Mouse (Mus musculus): ENCODE results near the gene P2ry14. TPM values are rescaled to one million over a fixed set of nuclear protein-coding genes. Genes with fewer than 3 reads are reported as not detected.

P2ry14 gene
- 1.9 and 2.4 TPM in 2 replicates for polyA plus RNA-seq (2016; fragmentation: Nextera tagmentation; extraction: Ambion mirVana)

DNA sequence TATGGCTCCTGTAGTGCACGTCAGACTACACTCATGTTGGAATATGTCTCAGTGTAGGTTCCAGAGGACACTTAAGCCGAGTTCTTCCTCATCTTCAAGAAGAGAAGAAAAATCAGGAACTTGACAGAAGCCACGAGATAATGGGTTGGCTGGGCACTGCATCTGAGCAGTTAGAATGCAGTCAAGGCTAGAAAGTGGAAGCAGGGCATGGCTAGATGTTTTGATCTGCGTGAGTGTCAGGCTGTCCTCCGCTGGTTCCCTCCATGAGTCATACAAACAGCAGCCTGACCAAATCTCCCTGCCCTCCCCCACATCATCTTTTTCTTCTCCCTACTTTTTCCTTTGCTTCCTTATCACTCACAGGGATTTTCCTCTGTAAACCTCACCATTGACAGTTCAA lies at the start of gene P2ry14:
Gene P2ry14 (minus strand): TSS at position 195 of the 400 bp plus-strand sequence.
- Histone ChIP-seq H3K4me1 (no peaks in the 10 kb centered on the region), H3K27me3 (ENCODE audit: poor library complexity, severe bottlenecking) (no peaks in the 10 kb centered on the region), H3K9me3 (no peaks in the 10 kb centered on the region), H3K4me3 (no peak within 1 kb of the TSS), H3K27ac (no peak within 1 kb of the TSS), H3K36me3 (replicated peaks) (no peaks in the 10 kb centered on the region)
- 88% methylated on average over 5 of the region's 5 CpGs for WGBS
- no peak for DNase-seq (ENCODE audit: extremely low spot score, low spot score)

DNA sequence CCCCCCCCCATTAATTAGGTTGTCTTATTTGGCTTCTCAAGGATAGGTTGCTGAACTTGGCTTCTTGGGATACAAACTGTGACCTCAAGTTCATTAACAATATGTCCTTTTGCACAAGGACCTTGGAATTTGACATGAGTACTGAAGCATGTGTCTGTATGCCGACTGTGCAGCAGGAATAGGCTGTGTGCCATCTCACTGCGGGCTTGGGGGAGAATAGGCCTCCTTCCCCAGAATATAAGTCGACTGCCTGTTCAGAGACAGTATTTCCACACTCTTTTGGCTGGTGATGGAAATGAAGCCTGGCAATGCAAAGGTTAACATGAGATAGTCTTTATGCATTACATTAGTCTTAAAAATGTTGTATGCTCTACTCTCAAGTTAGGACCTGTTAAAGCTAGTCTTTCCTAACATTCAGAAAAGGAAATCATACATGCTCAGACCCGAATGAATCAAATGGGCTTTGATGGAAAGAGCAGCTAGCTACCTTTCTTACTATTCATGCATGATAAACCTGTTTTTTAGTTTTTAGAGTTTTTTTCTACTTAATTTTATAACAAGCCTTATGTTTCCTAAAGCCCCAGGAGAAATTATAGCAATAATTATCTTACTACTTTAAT lies 44.0 kb upstream of the P2ry14 start:
- Histone ChIP-seq H3K4me1 (no peaks in the 10 kb centered on the region), H3K36me3 (replicated peaks) (no peaks in the 10 kb centered on the region), H3K27ac (no peak overlapping the region), H3K9me3 (no peaks in the 10 kb centered on the region), H3K27me3 (ENCODE audit: poor library complexity, severe bottlenecking) (no peaks in the 10 kb centered on the region), H3K4me3 (no peak overlapping the region)
- WGBS = 87% methylated on average over 4 of the region's 4 CpGs
- no peak for DNase-seq (ENCODE audit: extremely low spot score, low spot score)

DNA sequence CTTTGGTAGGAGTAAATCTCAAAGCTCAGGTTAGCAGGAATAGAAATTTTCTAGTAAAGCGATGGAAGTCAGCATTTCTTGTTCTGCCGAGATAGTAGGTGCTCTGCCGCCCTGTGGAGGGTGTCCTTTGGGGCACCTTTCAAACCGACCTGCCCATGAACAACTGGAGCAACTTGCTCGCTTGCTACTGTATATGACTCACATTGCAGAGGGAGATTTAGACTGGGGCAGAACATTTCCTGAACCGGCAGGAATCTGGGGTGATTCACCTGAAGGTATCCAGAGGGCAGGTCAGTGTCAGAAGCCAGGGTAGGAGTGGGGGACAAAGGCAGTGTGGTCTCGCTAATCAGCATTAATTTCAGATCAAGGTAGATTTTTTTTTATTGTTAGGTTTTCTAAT lies 41.5 kb upstream of the P2ry14 start, which contains the start of gene Gpr87:
Gene Gpr87 (minus strand): TSS at position 167 of the 400 bp plus-strand sequence.
- WGBS = 90% methylated on average over 7 of the region's 7 CpGs
- DNase-seq (ENCODE audit: extremely low spot score, low spot score) = no peak
- Histone ChIP-seq H3K9me3 (no peaks in the 10 kb centered on the region), H3K4me1 (no peaks in the 10 kb centered on the region), H3K27ac (no peak within 1 kb of the TSS), H3K36me3 (replicated peaks) (no peaks in the 10 kb centered on the region), H3K27me3 (ENCODE audit: poor library complexity, severe bottlenecking) (no peaks in the 10 kb centered on the region), H3K4me3 (no peak within 1 kb of the TSS)

DNA sequence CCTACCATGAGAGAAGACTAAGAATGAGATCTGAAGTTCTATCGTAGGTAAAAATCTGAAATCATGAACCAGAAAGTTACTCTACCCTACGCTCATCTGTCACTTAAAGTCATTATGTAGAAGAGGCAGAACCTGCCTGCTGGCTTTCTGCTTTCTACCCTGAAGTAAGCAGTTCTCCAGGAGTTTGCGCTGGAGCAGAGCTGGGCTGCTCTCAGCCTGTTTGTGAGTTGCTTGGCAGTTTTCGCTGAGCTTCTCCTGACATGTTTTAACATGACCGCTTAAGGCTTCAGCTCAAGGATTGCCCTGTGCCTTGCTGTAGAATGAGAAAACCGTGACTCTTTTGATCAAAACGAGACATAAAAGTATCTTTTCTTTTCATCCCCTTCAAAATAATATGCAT lies 40.7 kb upstream of the P2ry14 start:
- H3K4me1 ChIP-seq = no peaks in the 10 kb centered on the region
- no peak overlapping the region for H3K27ac ChIP-seq
- 94% methylated on average over 7 of the region's 7 CpGs for WGBS
- no peaks in the 10 kb centered on the region for H3K36me3 ChIP-seq (replicated peaks)
- H3K9me3 ChIP-seq = no peaks in the 10 kb centered on the region
- H3K4me3 ChIP-seq = no peak overlapping the region
- H3K27me3 ChIP-seq (ENCODE audit: poor library complexity, severe bottlenecking) = no peaks in the 10 kb centered on the region
- no peak for DNase-seq (ENCODE audit: extremely low spot score, low spot score)

DNA sequence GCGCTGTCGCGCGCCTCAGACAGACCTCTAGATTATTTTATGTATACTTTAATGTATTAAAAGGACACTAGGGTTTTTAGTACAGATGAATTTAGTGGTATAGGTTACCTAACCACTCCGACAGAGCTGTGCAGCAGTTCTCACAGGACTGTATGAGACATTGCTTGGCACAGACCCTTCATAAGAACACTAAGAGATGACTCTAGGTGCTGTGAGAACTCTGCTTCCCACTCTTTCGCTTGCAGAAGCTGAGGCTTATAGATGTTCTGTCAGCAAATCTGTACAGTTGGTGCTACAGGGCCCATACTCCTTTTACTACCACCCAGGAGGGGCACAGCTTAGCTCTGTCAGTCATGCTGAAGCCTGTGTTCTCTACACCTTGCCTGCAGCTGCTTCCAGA lies 38.3 kb upstream of the P2ry14 start:
- DNase-seq (ENCODE audit: extremely low spot score, low spot score) = no peak
- Histone ChIP-seq H3K9me3 (no peaks in the 10 kb centered on the region), H3K4me3 (no peak overlapping the region), H3K27me3 (ENCODE audit: poor library complexity, severe bottlenecking) (no peaks in the 10 kb centered on the region), H3K27ac (no peak overlapping the region), H3K36me3 (replicated peaks) (no peaks in the 10 kb centered on the region), H3K4me1 (no peaks in the 10 kb centered on the region)
- WGBS = 95% methylated on average over 6 of the region's 6 CpGs

DNA sequence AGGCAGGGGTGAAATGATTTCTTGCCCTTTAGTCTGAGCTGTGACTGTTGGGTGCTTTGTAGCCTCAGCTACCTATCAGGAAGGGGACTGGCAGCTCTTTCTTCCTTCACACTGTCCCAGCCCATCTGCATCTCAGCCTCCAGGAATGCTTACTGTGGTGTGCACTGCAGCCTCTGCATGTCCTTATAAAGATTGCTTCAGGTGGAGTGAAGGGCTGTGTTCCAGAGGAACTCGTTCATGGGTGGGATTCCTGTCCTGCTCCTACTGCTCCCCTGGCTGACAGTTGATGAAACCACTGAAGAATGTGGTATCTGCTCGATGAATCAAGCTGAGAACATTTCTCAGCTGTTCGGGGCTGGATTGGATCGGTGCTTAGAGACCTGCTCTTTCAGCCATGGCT lies 33.9 kb upstream of the P2ry14 start:
- Histone ChIP-seq H3K36me3 (replicated peaks) (no peaks in the 10 kb centered on the region), H3K4me1 (no peaks in the 10 kb centered on the region), H3K27me3 (ENCODE audit: poor library complexity, severe bottlenecking) (no peaks in the 10 kb centered on the region), H3K4me3 (no peak overlapping the region), H3K9me3 (no peaks in the 10 kb centered on the region), H3K27ac (no peak overlapping the region)
- WGBS = 91% methylated on average over 4 of the region's 4 CpGs
- no peak for DNase-seq (ENCODE audit: extremely low spot score, low spot score)

DNA sequence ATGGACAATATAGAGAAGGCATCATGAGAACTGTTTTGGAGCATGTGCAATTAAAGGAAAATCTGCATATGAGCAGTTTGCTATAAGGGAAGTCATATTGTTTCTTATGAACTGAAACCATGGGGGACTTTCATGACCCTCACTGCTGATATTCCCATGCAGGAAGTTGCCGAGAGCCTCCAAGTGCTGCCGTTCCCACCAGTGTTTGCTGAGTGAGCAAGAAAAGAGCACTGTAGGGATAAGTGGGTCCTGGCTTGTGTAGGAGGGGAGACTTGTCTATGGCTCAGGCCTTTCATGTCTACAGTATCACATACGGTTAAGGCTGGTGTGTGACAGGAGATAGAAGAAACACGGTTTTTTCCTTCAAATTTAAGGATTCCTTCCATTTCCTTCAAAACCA lies 32.2 kb upstream of the P2ry14 start:
- Histone ChIP-seq H3K27me3 (ENCODE audit: poor library complexity, severe bottlenecking) (no peaks in the 10 kb centered on the region), H3K36me3 (replicated peaks) (no peaks in the 10 kb centered on the region), H3K4me3 (no peak overlapping the region), H3K9me3 (no peaks in the 10 kb centered on the region), H3K27ac (no peak overlapping the region), H3K4me1 (0 out of 2 replicates have a peak, but pooled peaks cover 7% of the 10 kb centered on the region)
- no peak for DNase-seq (ENCODE audit: extremely low spot score, low spot score)
- WGBS = 97% methylated on average over 4 of the region's 4 CpGs

DNA sequence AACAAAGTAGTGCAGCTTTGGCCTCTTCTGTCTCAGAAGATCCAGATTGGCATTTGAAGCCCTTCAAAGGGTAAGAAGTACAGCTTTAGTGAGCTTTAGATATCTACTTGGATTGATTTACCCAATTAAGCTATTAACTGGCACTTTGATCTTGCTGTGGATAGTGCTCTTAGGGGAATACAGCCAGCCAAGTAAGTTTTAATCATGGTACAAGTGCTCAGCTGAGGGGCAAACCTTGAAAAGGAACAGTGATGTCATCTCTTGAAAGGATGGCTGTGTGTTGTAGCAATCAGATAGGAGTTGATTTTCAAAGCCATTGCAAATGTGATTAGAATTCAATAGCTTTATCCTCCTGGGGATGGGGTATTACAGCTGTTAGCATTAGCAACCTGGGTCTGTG lies 28.7 kb upstream of the P2ry14 start:
- no peak overlapping the region for H3K4me3 ChIP-seq
- H3K4me1 ChIP-seq = 0 out of 2 replicates have a peak, but pooled peaks cover 7% of the 10 kb centered on the region
- no peaks in the 10 kb centered on the region for H3K27me3 ChIP-seq (ENCODE audit: poor library complexity, severe bottlenecking)
- no peak overlapping the region for H3K27ac ChIP-seq
- no peaks in the 10 kb centered on the region for H3K36me3 ChIP-seq (replicated peaks)
- H3K9me3 ChIP-seq = no peaks in the 10 kb centered on the region
- DNase-seq (ENCODE audit: extremely low spot score, low spot score) = no peak

DNA sequence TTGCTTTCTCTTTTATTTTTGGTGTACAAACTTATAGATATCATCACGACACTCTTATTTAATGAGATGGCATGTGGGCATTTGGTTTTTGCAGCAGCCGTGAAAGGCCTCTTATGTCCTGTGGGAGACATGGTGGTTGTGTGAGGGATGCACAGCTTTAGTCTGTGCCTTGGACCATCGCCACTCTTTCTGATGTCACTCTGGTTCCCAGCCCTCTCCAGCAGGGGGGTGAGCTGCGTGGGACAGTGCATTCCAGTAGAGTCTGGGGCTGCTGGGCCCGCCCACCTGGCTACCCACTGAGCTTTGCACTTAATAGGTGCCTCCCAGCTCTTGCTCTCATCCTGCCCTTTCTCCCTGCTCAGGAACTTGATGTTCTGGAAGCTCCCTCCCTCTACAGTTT lies 27.7 kb upstream of the P2ry14 start:
- no peaks in the 10 kb centered on the region for H3K36me3 ChIP-seq (replicated peaks)
- 61% methylated on average over 5 of the region's 5 CpGs for WGBS
- H3K4me3 ChIP-seq = no peak overlapping the region
- DNase-seq (ENCODE audit: extremely low spot score, low spot score) = no peak
- H3K27me3 ChIP-seq (ENCODE audit: poor library complexity, severe bottlenecking) = no peaks in the 10 kb centered on the region
- no peaks in the 10 kb centered on the region for H3K9me3 ChIP-seq
- peaks cover 11% of the 10 kb centered on the region; the same call in 1 of the 2 replicates for H3K4me1 ChIP-seq
- no peak overlapping the region for H3K27ac ChIP-seq

DNA sequence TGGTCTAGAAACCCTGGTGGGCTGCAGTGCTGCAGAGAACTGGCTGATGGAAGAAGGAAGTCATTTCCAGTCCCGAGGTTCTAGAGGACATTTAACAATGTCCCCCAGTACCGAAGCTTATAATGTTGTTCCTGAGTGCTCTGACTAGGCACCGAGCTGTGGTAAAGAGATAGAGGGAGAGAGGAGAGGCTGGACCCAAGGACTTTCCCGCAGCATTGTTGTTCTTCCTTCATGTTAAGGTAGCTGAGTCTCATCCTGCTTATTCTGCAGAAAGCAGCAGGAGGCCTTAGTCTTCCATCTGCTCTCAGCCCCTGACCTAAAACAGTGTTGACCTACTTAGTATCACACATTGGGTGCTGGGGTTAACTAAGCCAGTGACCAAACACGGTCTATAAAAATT lies 23.5 kb upstream of the P2ry14 start:
- DNase-seq (ENCODE audit: extremely low spot score, low spot score) = no peak
- peaks cover 8% of the 10 kb centered on the region; the same call in 1 of the 2 replicates for H3K4me1 ChIP-seq
- no peaks in the 10 kb centered on the region for H3K9me3 ChIP-seq
- H3K27ac ChIP-seq = no peak overlapping the region
- no peaks in the 10 kb centered on the region for H3K36me3 ChIP-seq (replicated peaks)
- no peak overlapping the region for H3K4me3 ChIP-seq
- H3K27me3 ChIP-seq (ENCODE audit: poor library complexity, severe bottlenecking) = no peaks in the 10 kb centered on the region
- WGBS = 77% methylated on average over 5 of the region's 5 CpGs

DNA sequence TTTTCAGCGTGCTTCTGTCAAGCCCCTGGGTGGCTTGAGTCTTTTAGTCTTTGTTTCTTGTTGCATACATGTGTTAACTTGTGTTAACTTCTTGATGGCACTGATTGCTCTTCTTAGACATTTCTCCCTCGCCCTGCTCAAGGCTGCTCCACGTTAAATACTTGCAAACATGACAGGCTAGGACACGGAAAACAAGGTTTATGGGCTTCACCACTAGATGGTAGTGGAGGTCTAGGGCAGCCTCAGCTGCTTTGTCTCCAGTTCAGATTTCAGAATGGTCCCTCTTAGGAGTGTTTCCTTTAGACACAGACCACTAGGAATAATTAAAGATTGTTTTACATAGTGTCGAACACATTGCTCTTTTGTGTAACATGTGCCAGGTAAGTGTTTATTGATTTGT lies 21.8 kb upstream of the P2ry14 start:
- DNase-seq (ENCODE audit: extremely low spot score, low spot score) = no peak
- no peak overlapping the region for H3K4me3 ChIP-seq
- H3K27ac ChIP-seq = no peak overlapping the region
- no peaks in the 10 kb centered on the region for H3K9me3 ChIP-seq
- WGBS = 45% methylated on average over 5 of the region's 5 CpGs
- H3K4me1 ChIP-seq = peaks cover 6% of the 10 kb centered on the region
- no peaks in the 10 kb centered on the region for H3K36me3 ChIP-seq (replicated peaks)
- H3K27me3 ChIP-seq (ENCODE audit: poor library complexity, severe bottlenecking) = no peaks in the 10 kb centered on the region

DNA sequence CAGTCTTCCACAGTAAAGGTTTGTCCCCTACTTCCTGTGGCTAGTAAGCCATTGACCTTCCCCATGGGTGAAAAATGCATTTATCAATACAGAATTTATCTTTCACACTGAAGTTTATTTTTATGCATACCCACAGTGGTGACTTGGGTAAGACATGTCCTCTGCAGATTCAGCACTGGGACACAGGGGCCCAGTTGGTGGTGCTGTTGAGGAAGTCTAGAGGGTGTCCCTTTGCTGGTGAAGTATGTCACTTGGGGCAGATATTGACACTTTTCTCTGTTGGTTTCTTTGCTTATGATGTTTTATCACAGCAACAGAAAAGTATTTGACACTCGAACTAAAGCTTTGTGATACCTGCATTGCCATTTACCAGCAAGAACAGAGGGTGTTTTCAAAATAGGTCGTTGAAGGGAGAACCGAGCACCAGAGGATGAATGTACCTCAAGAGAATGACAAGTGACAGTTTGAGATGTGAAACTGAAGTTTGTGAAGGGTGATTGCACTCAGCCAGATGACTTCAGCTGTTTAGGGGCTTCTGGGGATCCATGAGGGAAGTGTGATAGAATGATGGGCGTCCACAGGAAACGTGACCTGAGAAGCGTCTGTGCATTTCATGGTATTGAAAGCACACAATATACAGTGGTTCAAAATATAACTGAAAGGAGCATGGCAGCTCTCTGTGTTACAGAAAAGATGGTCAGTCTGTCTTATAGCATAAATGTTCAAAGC lies 21.2 kb upstream of the P2ry14 start:
- H3K27me3 ChIP-seq (ENCODE audit: poor library complexity, severe bottlenecking) = no peaks in the 10 kb centered on the region
- no peaks in the 10 kb centered on the region for H3K36me3 ChIP-seq (replicated peaks)
- no peak overlapping the region for H3K27ac ChIP-seq
- H3K9me3 ChIP-seq = no peaks in the 10 kb centered on the region
- peaks cover 11% of the 10 kb centered on the region for H3K4me1 ChIP-seq
- 87% methylated on average over 6 of the region's 6 CpGs for WGBS
- H3K4me3 ChIP-seq = no peak overlapping the region
- DNase-seq (ENCODE audit: extremely low spot score, low spot score) = no peak

DNA sequence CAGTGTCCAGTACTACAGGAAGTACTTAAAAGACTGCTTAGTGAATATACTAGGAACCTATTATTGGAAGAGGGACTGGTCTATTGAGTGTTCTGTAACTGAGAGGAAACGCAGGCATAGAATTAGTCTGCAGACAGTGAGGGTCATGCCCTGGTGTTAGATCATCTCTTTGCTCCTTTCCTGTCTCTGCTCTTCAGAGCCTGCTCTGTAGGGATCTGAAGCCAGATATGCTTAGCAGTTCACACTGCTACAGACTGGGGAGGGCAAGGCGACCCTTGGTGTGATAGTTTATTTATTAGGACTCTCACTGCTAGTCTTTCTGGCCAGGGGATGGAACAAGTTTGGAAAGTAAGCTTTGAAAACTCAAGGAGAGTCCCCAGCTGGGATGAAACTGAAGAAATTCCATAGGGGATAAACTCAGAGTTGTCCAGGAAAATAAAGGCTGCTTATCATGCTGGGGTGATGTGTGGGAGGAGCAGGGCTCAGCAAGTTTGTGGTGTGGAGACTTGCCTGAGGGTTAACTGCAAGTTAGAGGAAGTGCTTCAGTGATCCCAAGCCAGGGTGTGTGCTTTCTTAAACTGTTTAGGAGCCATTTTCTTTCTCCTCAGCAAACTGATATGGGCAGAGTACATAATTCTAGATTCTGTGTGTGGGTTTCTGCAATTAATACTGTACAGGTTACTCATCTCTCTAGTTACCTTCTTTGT lies 16.7 kb upstream of the P2ry14 start:
- Histone ChIP-seq H3K4me1 (peaks cover 7% of the 10 kb centered on the region), H3K27ac (no peak overlapping the region), H3K9me3 (no peaks in the 10 kb centered on the region), H3K27me3 (ENCODE audit: poor library complexity, severe bottlenecking) (no peaks in the 10 kb centered on the region), H3K36me3 (replicated peaks) (no peaks in the 10 kb centered on the region), H3K4me3 (no peak overlapping the region)
- DNase-seq (ENCODE audit: extremely low spot score, low spot score) = no peak
- 66% methylated on average over 2 of the region's 2 CpGs for WGBS
